Mouse (Mus musculus): ENCODE results near the gene Hps4.

DNA sequence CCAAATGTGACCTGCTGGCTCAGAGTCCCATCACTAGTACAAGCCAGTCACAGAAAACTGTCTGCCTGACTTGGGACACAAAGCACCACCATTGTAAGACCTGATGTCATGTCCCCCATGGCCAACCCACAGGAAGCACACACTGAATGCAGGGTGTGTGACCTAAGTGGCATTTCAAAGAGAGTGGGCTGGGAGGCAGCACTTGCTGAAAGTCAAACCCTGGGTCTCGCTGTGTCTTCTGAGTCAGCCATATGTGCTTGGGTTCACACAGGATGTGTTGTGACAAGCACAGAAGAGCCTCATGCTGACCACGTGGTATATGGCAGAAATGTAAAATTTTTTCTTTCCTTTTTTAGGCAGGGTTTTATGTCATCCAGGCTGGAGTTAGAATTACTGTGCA, 45.6 kb upstream of the Hps4 start:
- no peak for TF ChIP-seq TAL1 (IDR thresholded peaks at IDR 0.05; ENCODE audit: low read length)
- TF ChIP-seq GATA1 (IDR thresholded peaks at IDR 0.05; ENCODE audit: low read length), result no peak
